Comparison of ENCODE assay signal across 9 mouse cellular contexts in genomic region chr12:111722654-111723053, GRCm38 (mm10). TPM values are rescaled to one million over a fixed set of nuclear protein-coding genes. Genes with fewer than 3 reads are reported as not detected.
DNase-seq lines count a peak whose midpoint lies in the region; ATAC-seq and TF ChIP-seq lines count a peak whose summit lies in the region.
"Had no signal": no experiment of that assay in that cellular context is flagged by ENCODE, and none has a peak within 500 bp of the region (broad histone marks: within the 10 kb centered on the region; RNA-seq: fewer than 3 reads in every experiment).

No protein-coding gene starts in this region.

- peak; percentile 24 for DNase-seq in kidney, adult 2 months
- DNase-seq in 3T3-L1 (ENCODE audit: low read depth, low spot score) = peak; percentile 46
- peak; percentile 13 to 32 for DNase-seq in CD8-positive naive resting alpha-beta T cell, adult 2 months (ENCODE audit: low read depth in 2 of 2, low spot score in 2 of 2)
- DNase-seq in cerebellum, postnatal 10 days = peak; percentile 84 to 92
- DNase-seq in retina, embryonic 14.5 days (ENCODE audit: low spot score) = peak; percentile 73
- DNase-seq in ovary, adult 18-20 months (ENCODE audit: low spot score) = no peak

- no peak overlapping the region for H3K27ac ChIP-seq in kidney, adult 2 months (ENCODE audit: insufficient read depth, low read depth, low read length)
- no peak overlapping the region for H3K27ac ChIP-seq in kidney, embryonic 15.5 days
- no peak overlapping the region for H3K27ac ChIP-seq in intestine, embryonic 16.5 days (ENCODE audit: low read length)
- H3K27ac ChIP-seq: neural tube, embryonic 13.5 days had no signal

- no peaks in the 10 kb centered on the region for H3K4me1 ChIP-seq in kidney, adult 2 months (ENCODE audit: control insufficient read depth, insufficient read depth, low read length)
- H3K4me1 ChIP-seq in kidney, embryonic 15.5 days = peaks cover 32% of the 10 kb centered on the region
- peaks cover 3% of the 10 kb centered on the region; the same call in 1 of the 2 replicates for H3K4me1 ChIP-seq in intestine, embryonic 16.5 days (ENCODE audit: control insufficient read depth, insufficient read depth, low read length)

- H3K4me3 ChIP-seq in kidney, adult 2 months (ENCODE audit: insufficient read depth, low read depth, low read length) = no peak overlapping the region
- no peak overlapping the region for H3K4me3 ChIP-seq in kidney, embryonic 15.5 days (replicated peaks)
- H3K4me3 ChIP-seq in intestine, embryonic 16.5 days (ENCODE audit: low read length) = no peak overlapping the region
- H3K4me3 ChIP-seq: neural tube, embryonic 13.5 days had no signal

- H3K9me3 ChIP-seq in kidney, embryonic 15.5 days (replicated peaks) = no peaks in the 10 kb centered on the region
- no peaks in the 10 kb centered on the region for H3K9me3 ChIP-seq in intestine, embryonic 16.5 days (ENCODE audit: control insufficient read depth, low read length)
- H3K9me3 ChIP-seq: neural tube, embryonic 13.5 days had no signal

- TF ChIP-seq POLR2A in kidney, adult 2 months (IDR thresholded peaks at IDR 0.05; ENCODE audit: low read depth, low read length) = no peak

- H3K27me3 ChIP-seq in kidney, adult 2 months (replicated peaks; ENCODE audit: control insufficient read depth, insufficient read depth, low read length) = no peaks in the 10 kb centered on the region
- no peaks in the 10 kb centered on the region for H3K27me3 ChIP-seq in kidney, embryonic 15.5 days
- no peaks in the 10 kb centered on the region for H3K27me3 ChIP-seq in intestine, embryonic 16.5 days (replicated peaks; ENCODE audit: control insufficient read depth, insufficient read depth, low read length)
- H3K27me3 ChIP-seq: neural tube, embryonic 13.5 days had no signal

- H3K36me3 ChIP-seq in kidney, adult 2 months (ENCODE audit: control insufficient read depth, insufficient read depth, low read length) = peaks cover 2% of the 10 kb centered on the region; the same call in 1 of the 2 replicates
- H3K36me3 ChIP-seq in kidney, embryonic 15.5 days = peaks cover 24% of the 10 kb centered on the region; the same call in 1 of the 2 replicates
- H3K36me3 ChIP-seq in intestine, embryonic 16.5 days (ENCODE audit: control insufficient read depth, insufficient read depth, low read length) = 0 out of 2 replicates have a peak, but pooled peaks cover 5% of the 10 kb centered on the region

- WGBS in kidney, adult 2 months = 78% methylated on average over 9 of the region's 9 CpGs
- WGBS in kidney, embryonic 15.5 days = 74% methylated on average over 9 of the region's 9 CpGs
- WGBS in intestine, embryonic 16.5 days = 74% methylated on average over 9 of the region's 9 CpGs

- H3K4me2 ChIP-seq in kidney, embryonic 15.5 days = no peak overlapping the region
- H3K4me2 ChIP-seq in intestine, embryonic 16.5 days (ENCODE audit: low read depth, low read length) = no peak overlapping the region
- H3K4me2 ChIP-seq: neural tube, embryonic 13.5 days had no signal

- ATAC-seq in kidney, embryonic 15.5 days (replicated peaks; ENCODE audit: low FRiP score) = no peak
- ATAC-seq in intestine, embryonic 16.5 days = no peak

- H3K9ac ChIP-seq in kidney, embryonic 15.5 days = no peak overlapping the region
- H3K9ac ChIP-seq in intestine, embryonic 16.5 days (ENCODE audit: low read depth, low read length) = no peak overlapping the region
- H3K9ac ChIP-seq: neural tube, embryonic 13.5 days had no signal

- TF ChIP-seq CTCF in kidney, adult 2 months (conservative IDR thresholded peaks at IDR 0.05; ENCODE audit: insufficient read depth, insufficient read length, low read depth, low read length) = peak; percentile 67

RNA-seq across cellular contexts. Expression of gene Apopt1, which starts 9.6 kb away (rescaled TPM):
- 63.8 and 68.4 TPM in 2 replicates for polyA plus RNA-seq in kidney, adult 2 months (2012; rRNA removed)
- polyA plus RNA-seq in kidney, embryonic 15.5 days (2015; fragmentation: Nextera tagmentation; extraction: Ambion mirVana) = 53.5 and 57.4 TPM in 2 replicates
- polyA plus RNA-seq in intestine, embryonic 16.5 days (2015; fragmentation: Nextera tagmentation; extraction: Ambion mirVana) = 56.2 and 58.2 TPM in 2 replicates

RNA-seq across cellular contexts. Expression of gene Bag5, which starts 9.6 kb away (rescaled TPM):
- 11.3 and 14.6 TPM in 2 replicates for polyA plus RNA-seq in kidney, adult 2 months (2012; rRNA removed)
- 51.4 and 53.6 TPM in 2 replicates for polyA plus RNA-seq in kidney, embryonic 15.5 days (2015; fragmentation: Nextera tagmentation; extraction: Ambion mirVana)
- 43.0 and 46.2 TPM in 2 replicates for polyA plus RNA-seq in intestine, embryonic 16.5 days (2015; fragmentation: Nextera tagmentation; extraction: Ambion mirVana)

RNA-seq across cellular contexts. Expression of gene Klc1, which starts 36.0 kb away (rescaled TPM):
- 40.3 and 44.3 TPM in 2 replicates for polyA plus RNA-seq in kidney, adult 2 months (2012; rRNA removed)
- 81.8 and 98.5 TPM in 2 replicates for polyA plus RNA-seq in kidney, embryonic 15.5 days (2015; fragmentation: Nextera tagmentation; extraction: Ambion mirVana)
- polyA plus RNA-seq in intestine, embryonic 16.5 days (2015; fragmentation: Nextera tagmentation; extraction: Ambion mirVana) = 75.7 and 83.4 TPM in 2 replicates

RNA-seq across cellular contexts. Expression of gene Trmt61a, which starts 44.7 kb away (rescaled TPM):
- polyA plus RNA-seq in kidney, adult 2 months (2012; rRNA removed) = 12.4 and 16.9 TPM in 2 replicates
- 10.7 and 12.8 TPM in 2 replicates for polyA plus RNA-seq in kidney, embryonic 15.5 days (2015; fragmentation: Nextera tagmentation; extraction: Ambion mirVana)
- 11.3 and 12.7 TPM in 2 replicates for polyA plus RNA-seq in intestine, embryonic 16.5 days (2015; fragmentation: Nextera tagmentation; extraction: Ambion mirVana)

RNA-seq across cellular contexts. Expression of gene Ckb, which starts 50.5 kb away (rescaled TPM):
- 280 and 340 TPM in 2 replicates for polyA plus RNA-seq in kidney, adult 2 months (2012; rRNA removed)
- 126 and 154 TPM in 2 replicates for polyA plus RNA-seq in kidney, embryonic 15.5 days (2015; fragmentation: Nextera tagmentation; extraction: Ambion mirVana)
- 927 and 953 TPM in 2 replicates for polyA plus RNA-seq in intestine, embryonic 16.5 days (2015; fragmentation: Nextera tagmentation; extraction: Ambion mirVana)
